Comparison of ENCODE assay signal across 15 mouse cellular contexts in the genomic region with DNA sequence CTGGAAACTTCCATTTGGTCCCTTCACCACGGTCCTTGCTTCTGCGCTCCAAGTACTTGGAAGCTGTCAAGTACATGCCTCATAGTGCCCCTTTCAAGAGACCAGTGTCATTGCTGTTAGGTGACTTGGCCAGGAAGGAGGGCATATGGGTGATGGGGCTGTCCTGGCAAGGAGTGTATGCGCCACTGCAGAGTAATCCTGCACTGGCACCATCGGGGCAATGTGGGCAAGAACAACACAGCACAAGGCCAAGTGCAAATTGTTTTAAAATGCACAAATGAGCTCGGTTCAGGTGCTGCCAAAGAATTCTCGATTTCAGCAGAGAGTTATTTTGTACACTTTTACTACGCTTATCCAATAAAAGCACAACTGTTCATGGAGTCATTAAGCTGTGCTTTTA.
"Had no signal": no experiment of that assay in that cellular context is flagged by ENCODE, and none has a peak within 500 bp of the region (broad histone marks: within the 10 kb centered on the region; RNA-seq: fewer than 3 reads in every experiment).

No protein-coding gene starts in this region.

- DNase-seq: lung, adult 2 months; lung, postnatal 14 days; lung, postnatal 36 days; right cerebral cortex, postnatal 14 days; thymus, adult 2 months; thymus, postnatal 25 days; thymus, postnatal 4 days had no signal

- H3K27ac ChIP-seq: lung, embryonic 15.5 days; macrophage; midbrain, embryonic 13.5 days; midbrain, embryonic 15.5 days; neural tube, embryonic 12.5 days; stomach, embryonic 15.5 days; stomach, postnatal 0 days had no signal

- H3K4me3 ChIP-seq: lung, embryonic 15.5 days; megakaryocyte, embryonic 14.5 days; midbrain, embryonic 13.5 days; midbrain, embryonic 15.5 days; neural tube, embryonic 12.5 days; stomach, embryonic 15.5 days had no signal
